Mouse (Mus musculus) gastrocnemius, adult 18-20 months (tissue): ENCODE results near the gene Trim72. TPM values are rescaled to one million over a fixed set of nuclear protein-coding genes. Genes with fewer than 3 reads are reported as not detected.

Experiments used
- DNase-seq: peaks from one replicate; pipeline ENCODE4 v3.0.0; 2021; ENCODE audit warnings: low spot score
- total RNA-seq, 2 experiments: library from RNA; stranded (reverse); gene quantifications; 2 replicates each; pipeline ENCODE4 v1.2.3; 2021

Gene Trim72
- total RNA-seq, 2 experiments from 2014 or later = 195 to 222 TPM

DNA sequence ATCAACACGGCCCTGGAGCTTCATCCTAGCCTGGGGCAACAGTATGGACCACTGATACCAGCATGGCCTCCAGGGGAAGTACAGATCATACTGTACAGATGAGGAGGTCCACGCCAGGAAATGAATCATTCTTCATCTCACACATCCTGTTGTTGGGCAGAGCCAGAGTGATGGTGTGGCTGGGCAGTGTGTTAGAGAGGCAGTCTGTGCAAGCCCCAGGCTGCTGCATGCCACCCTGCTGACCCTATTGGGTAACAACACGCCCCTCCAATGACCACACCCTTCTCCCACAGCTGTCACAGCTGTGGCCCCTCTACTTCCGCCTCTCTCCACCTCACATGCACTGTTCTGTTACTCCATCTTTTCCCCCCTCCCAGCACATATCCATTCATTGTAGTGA, 47.0 kb downstream of the Trim72 start:
- no peak for DNase-seq

DNA sequence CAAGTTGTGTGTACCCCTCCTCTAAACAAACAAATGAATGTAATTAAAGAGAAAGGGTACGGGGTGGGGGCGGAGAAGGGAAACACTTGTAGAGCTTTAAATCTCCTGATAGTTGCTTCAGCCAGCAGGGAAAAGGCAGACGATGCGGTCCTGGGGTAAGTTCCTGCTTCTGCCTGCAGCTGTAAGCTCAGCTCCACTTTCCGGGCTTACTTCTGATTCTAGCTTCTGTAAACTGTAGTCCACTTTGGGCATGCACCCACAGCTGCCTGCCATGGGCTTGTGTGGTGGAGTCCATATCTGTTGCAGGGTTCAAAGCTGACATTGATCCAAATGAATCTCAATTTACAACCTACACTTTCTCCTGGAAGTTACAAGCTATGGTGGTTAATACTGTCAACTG, 49.3 kb downstream of the Trim72 start:
- no peak for DNase-seq

DNA sequence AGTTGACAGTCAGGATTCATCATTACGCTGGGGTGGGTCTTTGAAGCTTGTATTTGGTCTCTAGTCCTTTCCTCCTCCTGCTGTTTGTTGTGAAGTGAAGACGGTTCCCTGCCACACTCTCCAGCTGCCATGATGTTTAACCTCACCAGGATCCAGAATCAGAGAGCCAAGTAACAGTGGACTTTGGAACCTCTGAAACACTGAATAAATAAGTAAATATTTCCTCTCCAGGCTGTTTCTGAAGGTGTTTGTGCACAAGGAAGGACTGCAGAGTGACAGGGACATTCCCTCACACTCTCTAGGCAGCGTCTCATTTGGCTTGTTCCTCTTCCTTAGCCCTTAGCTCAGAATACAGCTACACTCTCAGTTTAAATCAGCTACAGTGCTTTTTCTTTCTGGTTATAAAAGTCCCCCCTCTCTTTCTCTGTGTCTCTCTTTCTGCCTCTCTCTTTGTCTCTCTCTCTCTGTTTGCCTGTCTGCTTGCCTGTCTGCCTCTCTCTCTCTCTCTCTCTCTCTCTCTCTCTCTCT, 53.2 kb downstream of the Trim72 start:
- no peak for DNase-seq

DNA sequence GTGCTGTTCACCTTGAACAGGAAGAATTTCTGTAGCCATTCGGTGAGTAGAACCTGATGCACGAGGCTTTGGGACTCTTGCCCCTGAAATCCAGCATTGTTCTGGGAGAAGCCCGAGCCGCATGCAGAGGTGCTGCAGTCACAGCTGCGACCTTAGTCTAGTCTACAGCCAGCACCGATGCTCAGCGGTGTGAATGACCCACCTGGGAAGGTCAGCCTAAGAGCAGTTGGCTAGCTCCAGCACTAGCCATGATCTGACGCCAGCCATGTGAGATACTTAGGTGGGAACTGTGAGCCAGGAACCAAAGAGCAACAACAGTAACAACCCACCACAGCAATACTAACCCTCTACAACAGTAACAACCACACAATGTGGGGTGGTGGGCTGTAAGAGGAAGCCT, 54.1 kb downstream of the Trim72 start:
- no peak for DNase-seq

DNA sequence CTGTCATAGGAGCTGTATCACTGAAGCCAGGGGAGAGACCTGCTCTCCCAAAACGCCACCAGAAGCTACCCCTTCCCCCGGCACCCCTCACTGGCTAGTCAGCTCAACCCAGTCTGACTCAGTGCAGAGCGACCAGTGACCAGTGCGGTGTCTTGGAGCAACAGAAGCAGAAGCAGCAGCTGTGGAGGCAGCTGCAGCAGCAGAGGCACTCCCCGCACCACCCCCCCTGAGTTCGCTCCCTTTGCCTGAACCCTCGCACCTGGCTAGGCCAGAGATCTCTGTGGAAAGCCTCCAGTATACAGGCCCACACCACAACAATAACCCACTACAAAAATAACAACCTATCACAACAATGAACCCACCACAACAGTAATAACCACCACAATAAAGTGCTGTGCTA, 54.8 kb downstream of the Trim72 start:
- no peak for DNase-seq

DNA sequence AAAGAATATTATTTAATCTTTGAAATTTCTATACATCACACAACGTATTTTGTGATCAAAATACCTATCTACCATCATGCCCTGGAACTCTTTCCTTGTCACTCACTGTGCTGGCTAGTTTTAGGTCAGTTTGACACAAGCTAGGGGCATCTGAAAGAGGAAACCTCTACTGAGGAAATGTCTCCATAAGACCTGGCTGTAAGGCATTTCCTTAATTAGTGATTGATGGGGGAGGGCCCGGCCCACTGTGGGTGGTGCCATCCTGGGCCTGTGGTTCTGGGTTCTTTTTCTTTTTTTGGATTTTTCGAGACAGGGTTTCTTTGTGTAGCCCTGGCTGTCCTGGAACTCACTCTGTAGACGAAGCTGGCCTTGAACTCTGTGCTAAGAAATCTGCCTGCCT, 55.3 kb downstream of the Trim72 start:
- no peak for DNase-seq

Other genes starting within 250 kb of the Trim72 start
- 10 to 100 TPM; 11.4 TPM for gene Orai3, start 234.1 kb upstream of the Trim72 start, total RNA-seq
- gene Setd1a, start 227.3 kb upstream of the Trim72 start, total RNA-seq = 10 to 100 TPM; 16.2 to 17.6 TPM
- 1 to 10 TPM in 1 of 2 experiments, under 1 TPM in 1; 0.78 to 2.0 TPM for gene Gm49388, start 218.3 kb upstream of the Trim72 start, total RNA-seq
- gene Hsd3b7, start 203.3 kb upstream of the Trim72 start, total RNA-seq = 1 to 10 TPM; 4.2 TPM
- gene Stx4a, start 179.7 kb upstream of the Trim72 start, total RNA-seq = 10 to 100 TPM; 46.4 to 56.7 TPM
- 1 to 10 TPM in 1 of 2 experiments, under 1 TPM in 1; 0.74 to 1.2 TPM for gene Stx1b, start 179.4 kb upstream of the Trim72 start, total RNA-seq
- 10 to 100 TPM; 12.4 to 12.6 TPM for gene Zfp646, start 127.7 kb upstream of the Trim72 start, total RNA-seq
- gene Zfp668, start 127.1 kb upstream of the Trim72 start, total RNA-seq = 1 to 10 TPM; 3.2 to 4.1 TPM
- 1 to 10 TPM; 1.9 TPM for gene Prss53, start 113.0 kb upstream of the Trim72 start, total RNA-seq
- gene Gm21974, start 108.5 kb upstream of the Trim72 start, total RNA-seq = not detected
- 1 to 10 TPM; 7.5 to 9.9 TPM for gene Vkorc1, start 108.3 kb upstream of the Trim72 start, total RNA-seq
- 100 to 1,000 TPM; 169 to 173 TPM for gene Bckdk, start 99.9 kb upstream of the Trim72 start, total RNA-seq
- 10 to 100 TPM; 23.1 to 24.7 TPM for gene Kat8, start 91.4 kb upstream of the Trim72 start, total RNA-seq
- gene Prss8, start 73.8 kb upstream of the Trim72 start, total RNA-seq = not detected
- 1 to 10 TPM; 6.1 to 7.1 TPM for gene Prss36, start 57.2 kb upstream of the Trim72 start, total RNA-seq
- 10 to 100 TPM; 83.3 to 92.1 TPM for gene Fus, start 36.5 kb upstream of the Trim72 start, total RNA-seq
- gene Pycard, start 10.1 kb upstream of the Trim72 start, total RNA-seq = under 1 TPM; 0.16 to 0.55 TPM
- gene Itgam, start 58.7 kb downstream of the Trim72 start, total RNA-seq = 1 to 10 TPM; 1.2 to 1.8 TPM
- not detected for gene Gm49368, start 58.7 kb downstream of the Trim72 start, total RNA-seq
- under 1 TPM; 0.09 to 0.52 TPM for gene Itgax, start 125.6 kb downstream of the Trim72 start, total RNA-seq
- gene Itgad, start 150.4 kb downstream of the Trim72 start, total RNA-seq = under 1 TPM in 1 of 2 experiments, not detected in 1; 0.26 TPM
- 1,000 to 10,000 TPM; 1,835 to 2,031 TPM for gene Cox6a2, start 202.4 kb downstream of the Trim72 start, total RNA-seq
- 1 to 10 TPM; 8.3 to 9.0 TPM for gene Armc5, start 233.4 kb downstream of the Trim72 start, total RNA-seq
- gene 9130023H24Rik, start 234.1 kb downstream of the Trim72 start, total RNA-seq = 1 to 10 TPM; 1.6 to 1.7 TPM
- 1 to 10 TPM; 5.5 to 7.0 TPM for gene Tgfb1i1, start 242.9 kb downstream of the Trim72 start, total RNA-seq